Mouse (Mus musculus) left cerebral cortex, adult 18-20 months (tissue): ENCODE results near the gene Mterf2. TPM values are rescaled to one million over a fixed set of nuclear protein-coding genes. Genes with fewer than 3 reads are reported as not detected.

Experiments
- total RNA-seq, 2 experiments: library from RNA; stranded (reverse); gene quantifications; 2 replicates each; pipeline ENCODE4 v1.2.3; 2021

Mterf2 gene
- total RNA-seq, 2 experiments from 2014 or later = 16.6 to 18.2 TPM

Other genes starting within 250 kb of the Mterf2 start
- gene Ric8b, start 210.4 kb downstream of the Mterf2 start, total RNA-seq = 10 to 100 TPM; 63.5 to 65.4 TPM
- under 1 TPM; 0.45 to 0.70 TPM for gene Fhl4, start 25.5 kb downstream of the Mterf2 start, total RNA-seq
- 10 to 100 TPM; 37.8 to 43.6 TPM for gene Tmem263, start 25.4 kb downstream of the Mterf2 start, total RNA-seq
- 10 to 100 TPM; 23.9 to 33.3 TPM for gene Cry1, start 57.0 kb upstream of the Mterf2 start, total RNA-seq